Mouse (Mus musculus): ENCODE data around the gene Rb1. TPM values are rescaled to one million over a fixed set of nuclear protein-coding genes. Genes with fewer than 3 reads are reported as not detected.
A peak's percentile ranks its signal among the peaks of the same experiment; 100 is the strongest.

The Rb1 gene
- polyA plus RNA-seq, 1 experiment from 2014 or later = 15.1 TPM

DNA sequence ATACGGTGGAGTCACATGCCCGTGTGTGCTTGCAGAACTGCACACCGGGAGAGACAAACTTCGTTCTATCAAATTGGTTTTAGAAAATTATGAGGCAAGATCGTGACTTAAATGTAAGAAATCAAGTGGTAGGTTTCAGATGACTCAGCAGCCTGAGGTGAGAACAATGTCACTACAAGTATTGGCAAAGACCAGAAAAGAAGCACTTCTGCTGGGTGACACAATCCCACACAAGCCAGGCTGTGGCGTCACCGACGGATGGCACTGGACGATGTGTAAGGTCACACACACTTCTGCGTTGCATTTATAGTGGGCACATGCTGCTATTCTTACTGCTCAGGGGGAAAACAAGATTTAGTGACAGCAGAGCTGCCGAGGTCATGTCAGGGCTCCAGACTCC is 38.2 kb upstream of the Rb1 start:
- 95% methylated on average over 11 of the region's 11 CpGs for WGBS
- TF ChIP-seq CTCF (IDR thresholded peaks at IDR 0.05; ENCODE audit: low read depth) = no peak
- no peak overlapping the region for H3K4me2 ChIP-seq (replicated peaks; ENCODE audit: low read depth)
- no peak overlapping the region for H3K9ac ChIP-seq (ENCODE audit: low read depth, low read length)
- no peak for ATAC-seq
- peaks cover 94% of the 10 kb centered on the region for H3K36me3 ChIP-seq (ENCODE audit: control insufficient read depth, insufficient read depth)
- no peak overlapping the region for H3K4me3 ChIP-seq (ENCODE audit: low read depth, low read length)
- no peaks in the 10 kb centered on the region for H3K9me3 ChIP-seq (ENCODE audit: control insufficient read depth)
- H3K27ac ChIP-seq (ENCODE audit: low read depth, low read length) = no peak overlapping the region
- H3K4me1 ChIP-seq (replicated peaks; ENCODE audit: control insufficient read depth, insufficient read depth, low read length) = no peaks in the 10 kb centered on the region
- no peaks in the 10 kb centered on the region for H3K27me3 ChIP-seq (replicated peaks; ENCODE audit: control insufficient read depth, insufficient read depth, low read length)

DNA sequence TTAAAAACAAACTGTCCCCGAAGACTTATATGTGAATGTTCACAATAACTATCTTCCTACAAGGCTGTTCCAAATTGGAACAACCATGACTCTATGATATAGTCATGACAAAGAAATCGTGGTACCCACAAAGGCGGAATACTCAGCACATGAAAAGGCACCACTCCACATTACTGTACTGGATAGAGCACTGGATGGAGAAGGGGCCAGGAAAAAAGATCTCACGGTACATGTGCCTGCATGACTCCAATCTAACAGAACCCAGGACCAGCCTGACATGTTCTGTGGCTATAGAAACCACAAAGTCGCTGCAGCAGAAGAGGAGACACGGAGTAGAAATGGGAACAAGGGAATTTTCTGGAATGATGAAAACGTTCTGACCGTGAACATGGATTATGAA is 29.1 kb upstream of the Rb1 start:
- H3K4me3 ChIP-seq (ENCODE audit: low read depth, low read length) = no peak overlapping the region
- no peaks in the 10 kb centered on the region for H3K4me1 ChIP-seq (replicated peaks; ENCODE audit: control insufficient read depth, insufficient read depth, low read length)
- no peak overlapping the region for H3K9ac ChIP-seq (ENCODE audit: low read depth, low read length)
- ATAC-seq = no peak
- H3K36me3 ChIP-seq (ENCODE audit: control insufficient read depth, insufficient read depth) = peaks cover 32% of the 10 kb centered on the region
- H3K4me2 ChIP-seq (replicated peaks; ENCODE audit: low read depth) = no peak overlapping the region
- H3K27me3 ChIP-seq (replicated peaks; ENCODE audit: control insufficient read depth, insufficient read depth, low read length) = no peaks in the 10 kb centered on the region
- TF ChIP-seq CTCF (IDR thresholded peaks at IDR 0.05; ENCODE audit: low read depth) = no peak
- H3K27ac ChIP-seq (ENCODE audit: low read depth, low read length) = no peak overlapping the region
- WGBS = 94% methylated on average over 8 of the region's 8 CpGs
- H3K9me3 ChIP-seq (ENCODE audit: control insufficient read depth) = no peaks in the 10 kb centered on the region

DNA sequence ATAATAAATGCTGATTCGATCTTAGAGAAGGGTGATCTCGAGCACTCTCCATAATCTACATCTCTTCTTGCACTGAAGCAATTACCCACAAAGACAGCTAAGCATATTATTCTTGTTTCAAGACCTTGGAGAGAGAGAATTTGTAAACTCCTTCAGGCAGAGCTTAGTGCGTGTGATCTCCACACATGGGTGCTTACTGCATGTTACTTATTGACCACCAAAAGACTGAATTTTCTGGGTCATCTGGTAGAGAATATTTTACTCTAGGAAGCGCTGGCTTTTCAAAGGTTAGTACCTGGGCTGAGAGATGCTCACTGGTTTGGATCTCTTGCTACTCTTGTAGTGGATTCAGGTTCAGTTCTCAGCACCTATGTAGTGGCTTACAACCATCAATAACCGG is 25.5 kb upstream of the Rb1 start:
- no peak overlapping the region for H3K9ac ChIP-seq (ENCODE audit: low read depth, low read length)
- H3K27ac ChIP-seq (ENCODE audit: low read depth, low read length) = no peak overlapping the region
- H3K4me2 ChIP-seq (replicated peaks; ENCODE audit: low read depth) = no peak overlapping the region
- 93% methylated on average over 5 of the region's 5 CpGs for WGBS
- no peaks in the 10 kb centered on the region for H3K4me1 ChIP-seq (replicated peaks; ENCODE audit: control insufficient read depth, insufficient read depth, low read length)
- no peak overlapping the region for H3K4me3 ChIP-seq (ENCODE audit: low read depth, low read length)
- no peak for TF ChIP-seq CTCF (IDR thresholded peaks at IDR 0.05; ENCODE audit: low read depth)
- H3K9me3 ChIP-seq (ENCODE audit: control insufficient read depth) = no peaks in the 10 kb centered on the region
- ATAC-seq = no peak
- no peaks in the 10 kb centered on the region for H3K27me3 ChIP-seq (replicated peaks; ENCODE audit: control insufficient read depth, insufficient read depth, low read length)
- 0 out of 2 replicates have a peak, but pooled peaks cover 14% of the 10 kb centered on the region for H3K36me3 ChIP-seq (ENCODE audit: control insufficient read depth, insufficient read depth)

DNA sequence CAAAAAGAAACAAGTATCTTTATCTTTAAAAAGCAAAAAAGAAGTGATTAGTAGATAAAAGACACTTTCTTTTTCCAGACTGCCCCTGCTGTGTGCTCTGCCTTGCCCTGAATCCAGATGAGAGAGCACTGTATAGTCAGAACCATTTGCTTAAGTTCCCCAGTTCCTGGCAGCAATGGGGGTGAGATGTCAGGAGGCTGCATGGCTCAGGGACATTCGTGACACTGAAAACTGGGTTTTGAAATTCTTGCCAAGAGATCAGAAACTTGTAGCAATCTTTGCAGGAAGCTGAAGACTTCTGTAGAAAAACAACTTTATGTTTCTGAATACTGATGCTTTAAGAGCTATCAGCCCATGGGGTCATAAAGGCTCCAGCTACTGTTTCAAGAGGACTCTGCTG is 24.4 kb upstream of the Rb1 start:
- no peaks in the 10 kb centered on the region for H3K4me1 ChIP-seq (replicated peaks; ENCODE audit: control insufficient read depth, insufficient read depth, low read length)
- no peak overlapping the region for H3K4me3 ChIP-seq (ENCODE audit: low read depth, low read length)
- ATAC-seq = no peak
- WGBS = 62% methylated on average over 1 of the region's 1 CpGs
- H3K27me3 ChIP-seq (replicated peaks; ENCODE audit: control insufficient read depth, insufficient read depth, low read length) = no peaks in the 10 kb centered on the region
- no peak for TF ChIP-seq CTCF (IDR thresholded peaks at IDR 0.05; ENCODE audit: low read depth)
- H3K9me3 ChIP-seq (ENCODE audit: control insufficient read depth) = no peaks in the 10 kb centered on the region
- H3K36me3 ChIP-seq (ENCODE audit: control insufficient read depth, insufficient read depth) = 0 out of 2 replicates have a peak, but pooled peaks cover 6% of the 10 kb centered on the region
- H3K4me2 ChIP-seq (replicated peaks; ENCODE audit: low read depth) = no peak overlapping the region
- H3K27ac ChIP-seq (ENCODE audit: low read depth, low read length) = no peak overlapping the region
- no peak overlapping the region for H3K9ac ChIP-seq (ENCODE audit: low read depth, low read length)

DNA sequence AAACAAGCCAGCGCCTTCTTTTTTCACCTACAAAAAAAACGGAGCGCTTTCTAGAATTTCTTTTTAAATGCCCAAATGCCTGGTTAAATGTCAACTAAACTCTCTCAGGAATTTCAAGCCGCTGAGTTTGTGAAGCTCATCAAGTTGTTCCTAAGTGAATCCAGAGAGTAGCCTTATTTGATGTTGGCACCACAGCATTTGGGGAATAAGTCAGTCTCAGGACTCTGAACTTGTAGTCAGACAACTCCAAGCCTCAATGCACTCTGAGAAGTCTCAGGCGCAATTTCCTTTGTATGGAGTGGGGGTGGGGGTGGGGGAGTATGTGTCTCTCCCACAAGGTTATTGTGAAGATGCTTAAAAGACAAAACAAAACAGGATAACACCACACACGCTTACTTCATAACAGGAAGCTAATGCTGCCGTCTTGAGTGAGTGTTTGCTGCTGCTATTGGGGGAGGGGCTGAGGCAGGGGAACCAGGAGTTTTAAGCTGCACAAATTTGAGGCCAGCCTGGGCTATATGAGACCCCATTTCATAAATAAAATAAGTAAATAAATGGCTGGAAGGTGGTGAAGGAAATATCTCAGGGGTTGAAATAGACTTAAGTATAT is 23.5 kb upstream of the Rb1 start:
- no peaks in the 10 kb centered on the region for H3K9me3 ChIP-seq (ENCODE audit: control insufficient read depth)
- H3K4me1 ChIP-seq (replicated peaks; ENCODE audit: control insufficient read depth, insufficient read depth, low read length) = no peaks in the 10 kb centered on the region
- H3K27me3 ChIP-seq (replicated peaks; ENCODE audit: control insufficient read depth, insufficient read depth, low read length) = no peaks in the 10 kb centered on the region
- H3K36me3 ChIP-seq (ENCODE audit: control insufficient read depth, insufficient read depth) = no peaks in the 10 kb centered on the region
- H3K4me3 ChIP-seq (ENCODE audit: low read depth, low read length) = no peak overlapping the region
- no peak overlapping the region for H3K9ac ChIP-seq (ENCODE audit: low read depth, low read length)
- no peak overlapping the region for H3K27ac ChIP-seq (ENCODE audit: low read depth, low read length)
- WGBS = 65% methylated on average over 7 of the region's 7 CpGs
- no peak for ATAC-seq
- no peak overlapping the region for H3K4me2 ChIP-seq (replicated peaks; ENCODE audit: low read depth)
- TF ChIP-seq CTCF (IDR thresholded peaks at IDR 0.05; ENCODE audit: low read depth) = no peak

DNA sequence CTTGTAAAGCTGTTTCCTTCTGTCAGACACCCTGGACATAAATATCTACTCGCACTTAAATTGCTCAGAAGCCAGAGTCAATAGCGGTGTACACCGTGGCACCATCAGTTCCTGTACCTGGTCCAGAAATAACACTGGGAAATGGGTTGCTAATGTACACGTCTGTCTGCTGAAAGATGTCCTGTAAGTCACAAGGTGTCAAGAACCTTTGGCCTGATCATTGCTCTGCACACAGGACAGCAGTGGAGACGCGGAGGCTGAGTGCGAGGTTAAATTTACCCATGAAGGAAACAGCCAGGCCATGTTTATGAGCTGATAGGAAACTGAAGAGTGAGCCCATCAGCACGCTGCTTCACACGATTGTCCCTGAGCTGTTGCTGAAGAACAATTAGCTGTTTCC is 21.7 kb upstream of the Rb1 start:
- Histone ChIP-seq H3K27ac (ENCODE audit: low read depth, low read length) (no peak overlapping the region; the same call in 1 of the 2 replicates), H3K4me2 (replicated peaks; ENCODE audit: low read depth) (no peak overlapping the region), H3K4me3 (ENCODE audit: low read depth, low read length) (no peak overlapping the region), H3K27me3 (replicated peaks; ENCODE audit: control insufficient read depth, insufficient read depth, low read length) (no peaks in the 10 kb centered on the region), H3K4me1 (replicated peaks; ENCODE audit: control insufficient read depth, insufficient read depth, low read length) (no peaks in the 10 kb centered on the region), H3K36me3 (ENCODE audit: control insufficient read depth, insufficient read depth) (no peaks in the 10 kb centered on the region), H3K9ac (ENCODE audit: low read depth, low read length) (no peak overlapping the region), H3K9me3 (ENCODE audit: control insufficient read depth) (no peaks in the 10 kb centered on the region)
- 62% methylated on average over 9 of the region's 9 CpGs for WGBS
- TF ChIP-seq CTCF (IDR thresholded peaks at IDR 0.05; ENCODE audit: low read depth) = no peak
- ATAC-seq = peak; percentile 33; the same call in 1 of the 2 replicates

DNA sequence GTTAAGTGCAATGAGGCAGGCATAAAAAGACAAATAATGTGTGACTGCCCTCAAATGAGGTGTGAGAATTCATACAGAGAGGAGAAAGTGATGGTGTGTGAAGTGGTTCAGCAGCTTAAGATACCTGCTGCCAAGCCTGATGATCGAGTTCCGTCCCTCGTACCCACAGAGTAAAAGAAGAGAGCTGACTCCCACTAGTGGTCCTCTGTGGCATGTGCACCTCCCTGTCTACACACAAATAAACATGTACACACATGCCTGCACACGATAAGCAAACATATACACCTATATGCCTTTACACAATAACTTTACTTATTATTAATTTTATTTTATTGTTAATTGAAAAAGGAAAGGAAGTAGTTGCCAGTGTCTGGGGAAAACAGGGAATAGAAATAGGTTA is 20.0 kb upstream of the Rb1 start:
- WGBS = 92% methylated on average over 4 of the region's 4 CpGs
- Histone ChIP-seq H3K27me3 (replicated peaks; ENCODE audit: control insufficient read depth, insufficient read depth, low read length) (no peaks in the 10 kb centered on the region), H3K9ac (ENCODE audit: low read depth, low read length) (no peak overlapping the region), H3K4me3 (ENCODE audit: low read depth, low read length) (no peak overlapping the region), H3K36me3 (ENCODE audit: control insufficient read depth, insufficient read depth) (no peaks in the 10 kb centered on the region), H3K9me3 (ENCODE audit: control insufficient read depth) (no peaks in the 10 kb centered on the region), H3K4me2 (replicated peaks; ENCODE audit: low read depth) (no peak overlapping the region), H3K4me1 (replicated peaks; ENCODE audit: control insufficient read depth, insufficient read depth, low read length) (no peaks in the 10 kb centered on the region), H3K27ac (ENCODE audit: low read depth, low read length) (no peak overlapping the region)
- ATAC-seq = no peak
- TF ChIP-seq CTCF (IDR thresholded peaks at IDR 0.05; ENCODE audit: low read depth) = peak; percentile 29; the same call in 1 of the 2 replicates
